Mouse (Mus musculus) ovary, adult 18-20 months (tissue): Measurements from ENCODE around the gene Myo16.

Source experiments
- DNase-seq: peaks from one replicate; pipeline ENCODE4 v3.0.0; 2022; ENCODE audit warnings: low spot score, mixed read lengths

Gene Myo16

GRCm38 (mm10) chr8:10413881-10414280 lies 260.2 kb downstream of the Myo16 start:
- DNase-seq: no peak

DNA sequence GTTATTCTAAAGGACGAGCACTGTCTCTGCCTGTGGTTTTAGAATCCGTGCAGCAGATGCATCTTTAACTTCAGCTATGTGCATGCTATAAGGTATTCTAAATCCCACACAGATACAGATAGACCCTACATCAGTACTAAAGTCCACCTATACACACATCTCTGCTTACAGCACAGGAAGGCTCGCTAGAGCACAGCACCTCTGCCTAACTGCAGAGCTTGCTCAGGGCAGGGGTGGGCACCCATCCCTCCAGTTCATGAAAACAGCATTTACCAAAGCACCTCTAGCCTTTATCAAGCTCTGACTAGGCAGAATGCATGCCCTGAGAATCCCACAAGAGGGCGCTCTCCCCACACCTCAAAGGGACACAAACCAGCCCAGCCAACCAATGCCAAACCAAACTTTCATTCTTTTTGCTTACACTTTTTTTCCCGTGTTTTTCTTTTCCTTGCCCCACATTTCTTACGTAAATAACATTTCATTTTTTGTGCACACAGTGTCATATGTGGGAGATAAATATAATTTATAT lies 261.0 kb downstream of the Myo16 start:
- DNase-seq: no peak

DNA sequence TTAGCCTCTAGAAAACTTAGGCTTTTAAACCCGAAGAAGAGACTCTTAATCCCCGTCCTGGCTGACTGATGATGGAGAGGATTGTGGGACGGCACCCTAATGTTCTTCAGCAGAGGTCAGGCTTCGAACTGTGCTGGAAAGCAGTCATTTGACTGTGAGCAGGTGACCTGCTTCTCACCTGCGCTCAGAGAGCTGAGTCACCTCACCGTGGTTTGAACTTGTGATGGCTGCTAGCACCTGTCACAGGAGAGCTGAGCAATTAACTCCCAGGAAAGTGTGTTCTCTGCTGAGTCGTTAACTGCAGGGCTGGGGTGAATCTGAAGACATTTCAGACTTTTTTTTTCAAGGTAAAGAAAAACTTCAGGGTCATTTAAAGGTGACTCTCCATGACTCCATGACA lies 261.6 kb downstream of the Myo16 start:
- no peak for DNase-seq

DNA sequence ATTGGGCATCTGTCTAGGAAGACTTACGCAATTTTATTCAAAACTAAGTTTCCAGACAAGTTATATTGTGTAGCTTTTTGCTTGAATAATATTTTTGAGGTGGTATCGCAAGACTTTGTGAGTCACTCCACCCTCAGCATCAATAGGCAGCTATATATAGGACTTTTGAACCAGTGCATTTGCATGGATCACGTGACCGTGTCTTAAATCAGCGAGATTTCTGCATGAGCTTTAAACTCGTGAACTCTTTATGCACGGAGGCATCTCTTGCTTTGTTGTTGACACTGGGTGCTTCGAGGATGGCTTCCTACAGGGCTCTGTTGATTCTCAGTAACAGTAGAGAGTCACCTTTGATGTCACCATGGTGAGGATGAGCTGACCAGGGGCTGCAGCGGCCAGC lies 262.2 kb downstream of the Myo16 start:
- DNase-seq: no peak

DNA sequence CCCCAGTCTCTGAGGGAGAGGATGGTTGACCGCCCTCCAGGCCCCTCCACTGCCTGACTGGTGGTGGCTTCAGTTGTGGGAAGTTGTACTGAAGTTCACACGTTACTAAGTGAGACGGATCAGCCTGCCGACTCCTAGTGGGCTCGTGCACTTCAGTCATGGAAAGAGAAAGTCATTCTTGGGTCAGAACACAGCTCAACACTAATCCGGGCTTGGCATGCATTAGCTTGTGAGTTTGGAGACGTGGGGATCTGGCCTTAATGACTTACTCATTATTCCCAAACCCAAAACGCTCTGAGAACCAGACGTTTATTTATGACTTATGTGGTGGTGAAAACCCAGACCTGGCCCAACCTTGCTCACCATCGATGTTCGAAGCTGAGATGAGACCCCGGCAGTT lies 263.1 kb downstream of the Myo16 start:
- no peak for DNase-seq

- DNase-seq: no peak
Observed at GRCm38 (mm10) chr8:10417281-10417680, 263.6 kb downstream of the Myo16 start.

GRCm38 (mm10) chr8:10418013-10418412 lies 264.3 kb downstream of the Myo16 start:
- no peak for DNase-seq

GRCm38 (mm10) chr8:10418971-10419370 lies 265.3 kb downstream of the Myo16 start:
- no peak for DNase-seq

GRCm38 (mm10) chr8:10419726-10420125 lies 266.0 kb downstream of the Myo16 start:
- no peak for DNase-seq

- no peak for DNase-seq
Observed at GRCm38 (mm10) chr8:10420551-10420950, 266.8 kb downstream of the Myo16 start.

- no peak for DNase-seq
Observed at GRCm38 (mm10) chr8:10421516-10422090, 267.9 kb downstream of the Myo16 start.

- DNase-seq: no peak
Observed at GRCm38 (mm10) chr8:10435492-10435891, 281.8 kb downstream of the Myo16 start.

DNA sequence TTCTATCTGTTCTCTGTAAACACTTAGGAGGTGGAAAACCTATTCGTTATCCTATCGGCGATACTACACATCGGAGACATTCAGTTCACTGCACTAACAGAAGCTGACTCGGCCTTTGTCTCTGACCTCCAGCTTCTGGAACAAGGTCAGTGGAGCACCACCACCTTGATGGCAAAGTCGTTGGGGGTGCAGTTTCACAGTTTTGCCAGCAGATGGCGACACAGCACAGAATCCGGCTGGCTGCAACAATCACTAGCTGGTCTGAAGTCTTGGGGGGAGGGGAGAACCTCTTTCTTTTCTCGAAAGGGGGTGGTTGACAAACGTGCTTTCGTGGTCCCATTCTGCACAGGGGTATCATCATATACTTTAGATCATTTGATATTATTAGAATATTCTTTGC lies 285.1 kb downstream of the Myo16 start:
- peak; percentile 16 for DNase-seq

GRCm38 (mm10) chr8:10439595-10440453 lies 286.1 kb downstream of the Myo16 start:
- DNase-seq: no peak

GRCm38 (mm10) chr8:10442562-10442961 lies 288.9 kb downstream of the Myo16 start:
- no peak for DNase-seq

DNA sequence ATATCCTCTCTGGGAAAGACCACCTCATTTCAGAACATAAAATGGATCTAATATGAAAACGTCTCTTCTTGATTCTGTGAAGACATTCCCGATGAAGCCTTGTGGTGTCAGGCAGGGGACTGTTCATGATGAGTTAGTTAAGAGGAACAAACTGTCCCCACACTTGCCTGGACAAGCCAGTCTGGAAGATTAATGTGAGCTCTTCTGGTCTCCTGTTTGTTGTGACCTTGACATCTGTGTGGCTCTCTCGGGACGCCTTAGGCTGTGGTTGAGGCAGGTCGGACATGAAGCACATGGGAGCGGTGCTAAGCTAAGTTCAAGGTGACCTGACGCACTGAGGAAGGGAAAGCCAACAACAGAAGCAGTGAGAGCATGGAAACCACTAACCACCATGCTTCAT lies 291.3 kb downstream of the Myo16 start:
- DNase-seq: no peak

DNA sequence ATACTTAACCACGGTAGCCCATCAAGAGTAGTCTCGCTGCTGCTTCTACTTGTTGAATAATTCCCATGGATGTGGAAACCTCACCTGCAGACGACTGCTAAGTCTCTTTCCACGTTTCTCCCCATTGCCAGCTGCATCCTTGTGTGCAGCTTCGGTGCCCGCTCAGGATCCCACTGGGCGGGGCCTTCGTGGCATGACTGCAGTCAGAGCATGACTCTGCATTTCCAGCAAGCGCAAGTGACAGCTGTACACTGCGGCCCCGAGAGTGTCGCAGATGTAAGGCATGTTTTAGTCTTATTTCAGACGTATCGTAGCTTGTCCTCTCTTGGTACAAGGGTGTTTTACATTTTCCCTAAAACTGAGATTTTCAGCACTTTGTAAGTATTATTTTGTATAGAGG lies 294.8 kb downstream of the Myo16 start:
- no peak for DNase-seq

GRCm38 (mm10) chr8:10453046-10453445 lies 299.3 kb downstream of the Myo16 start:
- DNase-seq: no peak

DNA sequence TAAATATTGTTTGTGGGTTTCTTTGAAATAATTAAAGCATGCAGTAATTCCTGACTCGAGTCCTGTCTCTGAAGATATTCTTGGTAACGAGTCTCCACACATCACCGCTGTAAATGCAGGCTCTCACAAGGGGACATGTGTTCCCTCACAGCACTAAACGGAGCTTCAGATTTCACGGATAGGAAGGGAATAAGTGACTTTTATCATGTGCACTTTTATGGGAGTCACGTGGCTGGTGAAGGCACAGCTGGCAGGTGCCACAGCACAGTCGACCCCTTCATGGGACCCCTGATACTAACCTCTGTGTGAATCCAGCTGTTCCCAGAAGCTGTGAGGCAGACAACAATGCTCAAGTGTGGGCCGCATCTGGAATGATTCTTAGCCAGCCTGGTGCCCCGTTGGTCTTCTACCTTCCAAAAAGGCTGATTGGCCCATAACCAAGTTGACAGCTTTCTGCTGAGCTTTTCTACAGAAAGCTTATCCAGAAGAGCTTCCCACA lies 304.5 kb downstream of the Myo16 start:
- DNase-seq: no peak

DNA sequence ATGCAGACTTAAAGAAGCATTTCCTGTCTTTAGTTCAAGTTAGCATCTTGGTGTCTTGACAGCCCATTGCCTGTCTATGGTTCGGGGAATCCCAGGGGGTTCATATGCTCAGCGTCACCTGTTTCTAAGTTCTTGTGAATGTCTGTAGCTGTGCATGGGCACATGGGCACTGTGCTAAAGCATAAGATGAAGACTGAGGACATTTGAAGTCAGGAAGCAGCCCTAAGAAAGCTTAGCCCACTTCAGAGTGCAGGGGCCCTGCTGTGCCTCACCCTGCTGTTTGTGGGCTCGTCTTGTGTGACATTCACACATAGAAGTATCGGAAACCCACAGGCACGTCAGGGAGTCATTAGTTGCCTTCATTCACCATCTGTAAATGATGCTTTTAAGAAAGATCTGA lies 308.6 kb downstream of the Myo16 start:
- no peak for DNase-seq

DNA sequence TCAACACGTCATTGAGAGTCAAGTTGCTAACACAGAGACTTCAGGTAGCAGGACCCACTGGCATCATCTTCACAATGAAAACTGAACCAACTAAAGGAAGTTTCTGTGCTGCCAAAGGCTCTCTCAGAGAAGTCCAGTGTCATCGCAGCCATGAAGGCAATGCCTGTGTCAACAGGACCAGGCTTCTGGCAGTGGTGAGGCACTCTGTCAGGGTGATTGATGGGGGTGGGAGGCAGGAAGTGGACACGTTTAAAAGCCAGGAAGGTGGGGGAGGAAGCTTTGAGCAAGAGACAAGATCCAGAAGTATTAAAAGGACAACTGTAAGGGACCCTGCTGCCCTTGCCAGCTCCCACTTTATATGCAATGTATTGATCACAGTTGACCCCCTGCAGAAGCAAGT lies 314.8 kb downstream of the Myo16 start:
- DNase-seq: no peak

GRCm38 (mm10) chr8:10469658-10470057 lies 315.9 kb downstream of the Myo16 start:
- DNase-seq: no peak

- no peak for DNase-seq
Observed at GRCm38 (mm10) chr8:10470280-10470679, 316.6 kb downstream of the Myo16 start.
